Mouse (Mus musculus) adrenal gland, postnatal 36 days (tissue): ENCODE measurements around the gene Abcc10. TPM values are rescaled to one million over a fixed set of nuclear protein-coding genes. Genes with fewer than 3 reads are reported as not detected.

Experiments used
- DNase-seq, 2 experiments: peaks; one replicate each; pipeline ENCODE4 v3.0.0; 2021; ENCODE audit warnings: mixed read lengths in 1 of 2
- total RNA-seq, 2 experiments: library from RNA; stranded (reverse); gene quantifications; 2 replicates each; pipeline ENCODE4 v1.2.3; 2021

Abcc10 gene
- total RNA-seq, 2 experiments from 2014 or later, result 6.8 to 7.4 TPM

DNA sequence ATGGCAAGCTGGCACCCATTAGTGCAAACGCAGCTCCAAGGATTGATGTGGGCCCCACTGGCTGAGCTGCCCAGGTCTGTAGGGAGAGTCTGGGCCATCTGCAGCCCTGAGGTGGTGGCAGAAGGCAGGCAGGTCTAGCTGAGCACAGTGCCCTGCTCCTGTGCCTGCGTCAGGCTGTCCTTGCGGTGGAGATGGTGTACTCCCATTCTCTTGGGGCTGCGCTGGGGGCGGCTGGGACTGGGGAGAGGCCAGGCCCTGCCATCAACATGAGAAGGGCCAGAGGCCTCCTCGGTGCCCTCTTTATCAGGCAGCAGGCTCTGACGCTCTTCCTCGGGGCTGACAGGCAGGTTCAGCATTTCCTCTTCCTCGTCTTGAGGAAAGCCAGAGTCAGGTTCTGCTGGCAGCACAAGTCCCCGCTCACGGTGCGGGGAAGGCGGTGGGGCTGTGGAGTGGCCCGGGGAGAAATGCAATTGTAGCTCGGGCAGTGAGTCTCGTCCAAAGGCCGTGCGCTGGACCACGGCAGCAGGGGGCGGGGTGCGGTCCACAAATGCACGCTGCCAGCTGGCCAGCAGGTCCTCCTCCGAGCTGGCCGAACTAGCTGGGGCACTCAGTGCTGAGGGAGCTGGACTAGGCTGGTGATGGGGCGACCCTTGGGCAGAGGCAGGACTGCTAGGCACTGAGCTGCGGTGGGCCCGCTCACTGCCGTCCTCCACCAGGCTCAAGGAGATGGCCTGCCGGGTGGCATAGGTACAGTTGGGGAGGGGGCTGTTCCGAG, 69.7 kb downstream of the Abcc10 start:
- DNase-seq, result no peak

DNA sequence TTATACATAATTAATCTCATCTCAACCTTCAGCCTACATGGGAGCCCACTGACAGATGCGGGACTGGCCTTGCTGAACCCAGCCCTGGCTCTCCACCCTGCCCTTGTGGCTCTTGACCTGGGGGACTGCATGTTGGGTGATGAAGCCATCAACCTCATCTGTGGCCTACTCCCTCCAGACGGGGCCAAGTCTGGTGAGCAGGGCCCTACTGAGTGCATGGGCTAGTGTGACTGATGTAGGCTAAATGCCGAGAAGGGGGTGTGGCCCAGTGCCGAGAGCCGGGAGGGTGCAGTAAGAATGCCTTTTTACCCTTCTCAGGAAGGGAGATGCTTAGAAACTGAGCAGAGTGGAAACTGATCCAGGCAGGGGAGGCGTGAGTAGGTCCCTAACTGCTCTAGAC, 73.0 kb downstream of the Abcc10 start:
- no peak for DNase-seq

DNA sequence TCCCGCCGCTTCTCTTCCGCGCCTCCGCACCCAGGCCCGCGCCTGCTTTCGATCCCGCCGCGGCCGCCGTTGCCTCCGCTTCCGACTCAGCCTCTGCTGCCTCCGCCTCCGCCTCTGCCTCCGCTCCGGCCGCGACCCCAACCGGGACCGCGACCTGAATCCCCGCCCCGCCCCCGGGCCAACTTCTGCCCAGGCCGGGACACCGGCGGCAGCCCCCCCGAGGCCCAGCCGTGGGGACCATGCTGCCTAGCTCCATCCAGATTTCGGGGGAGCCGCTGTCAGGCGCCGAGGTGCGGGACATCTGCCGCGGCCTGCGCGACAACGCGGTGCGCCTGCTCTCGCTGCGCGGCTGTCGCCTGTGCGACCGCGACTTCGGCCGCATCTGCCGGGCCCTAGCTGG, 74.0 kb downstream of the Abcc10 start:
- DNase-seq, result peak in 1 of 2 experiments; percentile 66

DNA sequence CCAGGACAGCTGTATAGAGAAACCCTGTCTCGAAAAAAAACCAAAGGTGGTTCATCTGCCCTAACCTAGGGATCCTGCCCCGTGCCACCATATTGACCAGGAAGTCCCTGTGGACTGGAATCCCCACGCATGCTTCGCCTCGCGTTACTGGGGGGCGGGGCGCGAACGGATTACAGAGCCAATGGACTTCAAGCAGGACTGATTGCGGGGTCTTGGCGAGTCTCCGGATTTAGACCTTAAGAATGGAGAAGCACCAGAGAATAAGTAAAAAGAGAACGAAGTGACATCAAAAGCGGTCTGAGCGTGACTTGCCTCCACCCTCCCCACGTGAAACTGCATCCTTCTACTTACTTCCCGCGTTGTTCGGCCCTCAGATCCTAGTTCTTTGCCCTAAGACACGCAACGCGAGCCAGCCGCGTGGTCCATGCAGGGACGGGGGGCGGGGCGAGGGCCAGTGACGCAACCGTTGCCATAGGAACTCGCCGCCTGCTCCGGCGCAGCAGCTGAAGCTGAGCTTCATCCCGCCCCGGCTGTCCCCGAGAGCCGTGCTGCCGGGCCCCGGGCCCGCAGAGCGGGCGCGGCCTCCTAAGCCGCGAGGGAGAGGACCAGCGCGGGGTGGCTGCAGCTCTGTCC, 74.6 kb downstream of the Abcc10 start, which contains the start of gene Lrrc73:
TSS of gene Lrrc73 (plus strand) at position 80 of the 633 bp plus-strand sequence.
- peak; percentile 96 to 98 for DNase-seq

Other genes starting within 250 kb of the Abcc10 start
- gene Mrps18a, start 217.4 kb downstream of the Abcc10 start, total RNA-seq, result 100 to 1,000 TPM in 1 of 2 experiments, 10 to 100 TPM in 1; 99.1 to 106 TPM
- 10 to 100 TPM in 1 of 2 experiments, 1 to 10 TPM in 1; 7.9 to 12.8 TPM for gene Rsph9, start 184.1 kb downstream of the Abcc10 start, total RNA-seq
- 10 to 100 TPM; 19.7 to 20.1 TPM for gene Mad2l1bp, start 174.8 kb downstream of the Abcc10 start, total RNA-seq
- 10 to 100 TPM; 67.4 to 78.1 TPM for gene Gtpbp2, start 167.3 kb downstream of the Abcc10 start, total RNA-seq
- gene Polh, start 125.7 kb downstream of the Abcc10 start, total RNA-seq, result 10 to 100 TPM; 43.3 to 45.3 TPM
- gene Xpo5, start 125.6 kb downstream of the Abcc10 start, total RNA-seq, result 10 to 100 TPM; 81.4 to 87.7 TPM
- 100 to 1,000 TPM in 1 of 2 experiments, 10 to 100 TPM in 1; 97.8 to 119 TPM for gene Polr1c, start 80.3 kb downstream of the Abcc10 start, total RNA-seq
- gene Yipf3, start 80.3 kb downstream of the Abcc10 start, total RNA-seq, result 100 to 1,000 TPM; 137 to 176 TPM
- 1 to 10 TPM; 5.4 to 8.9 TPM for gene Lrrc73, start 74.8 kb downstream of the Abcc10 start, total RNA-seq
- gene Tjap1, start 45.3 kb downstream of the Abcc10 start, total RNA-seq, result 10 to 100 TPM; 46.1 to 49.9 TPM
- gene Dlk2, start 30.9 kb downstream of the Abcc10 start, total RNA-seq, result under 1 TPM in 1 of 2 experiments, not detected in 1; 0.33 TPM
- gene Zfp318, start 55.4 kb upstream of the Abcc10 start, total RNA-seq, result 10 to 100 TPM; 23.3 to 29.0 TPM
- gene Crip3, start 100.6 kb upstream of the Abcc10 start, total RNA-seq, result 1 to 10 TPM in 1 of 2 experiments, under 1 TPM in 1; 0.43 to 1.1 TPM
- gene Slc22a7, start 110.1 kb upstream of the Abcc10 start, total RNA-seq, result not detected
- gene Ttbk1, start 159.3 kb upstream of the Abcc10 start, total RNA-seq, result 1 to 10 TPM in 1 of 2 experiments, under 1 TPM in 1; 0.63 to 1.1 TPM
- gene Dnph1, start 168.4 kb upstream of the Abcc10 start, total RNA-seq, result 1 to 10 TPM; 4.2 to 6.9 TPM
- 10 to 100 TPM; 21.5 to 25.5 TPM for gene Cul9, start 218.0 kb upstream of the Abcc10 start, total RNA-seq
- 10 to 100 TPM; 43.1 to 46.5 TPM for gene Srf, start 227.8 kb upstream of the Abcc10 start, total RNA-seq